Mouse (Mus musculus): Measurements from ENCODE around the gene Odf3l2.

Gene Odf3l2

DNA sequence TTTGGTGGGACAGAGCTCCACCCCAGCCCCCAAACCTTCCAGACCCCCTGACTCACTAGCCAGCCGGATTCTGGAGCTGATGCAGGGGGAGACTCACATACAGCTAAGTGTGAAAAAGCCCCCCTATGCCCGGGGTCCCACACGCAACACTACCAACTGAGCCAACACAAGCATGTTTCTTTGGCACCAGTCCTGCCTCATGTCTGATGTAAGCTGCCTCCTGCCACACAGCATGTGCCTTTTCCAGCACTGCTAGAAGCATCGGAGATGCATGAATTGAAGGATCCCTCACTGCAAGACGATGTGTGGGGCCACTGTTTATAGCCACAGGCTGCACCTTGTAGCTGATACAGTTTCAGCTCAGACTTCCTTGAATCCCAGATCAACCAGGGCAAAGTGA is 17.2 kb downstream of the Odf3l2 start:
- no peak for DNase-seq (ENCODE audit: low read depth)

DNA sequence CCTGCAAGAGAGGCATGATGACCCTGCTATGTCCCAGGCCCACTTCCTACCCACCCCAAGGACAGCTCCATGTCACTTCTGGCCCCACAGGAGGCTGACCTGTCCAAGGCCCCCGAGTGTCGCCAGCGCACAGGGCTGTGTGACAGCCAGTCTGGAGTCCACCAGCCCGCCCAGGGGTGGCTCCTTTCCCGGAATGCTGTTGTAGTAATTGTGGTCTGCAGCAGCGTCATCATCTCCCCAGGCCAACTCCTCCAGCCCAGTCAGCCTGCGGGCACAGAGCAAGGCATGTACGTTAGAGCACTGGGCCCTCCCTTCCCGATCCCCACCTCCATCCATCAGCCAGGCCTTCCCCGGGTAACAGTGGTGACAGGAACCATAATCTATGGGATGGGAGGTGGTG is 19.4 kb downstream of the Odf3l2 start:
- peak; percentile 90 for DNase-seq (ENCODE audit: low read depth)

DNA sequence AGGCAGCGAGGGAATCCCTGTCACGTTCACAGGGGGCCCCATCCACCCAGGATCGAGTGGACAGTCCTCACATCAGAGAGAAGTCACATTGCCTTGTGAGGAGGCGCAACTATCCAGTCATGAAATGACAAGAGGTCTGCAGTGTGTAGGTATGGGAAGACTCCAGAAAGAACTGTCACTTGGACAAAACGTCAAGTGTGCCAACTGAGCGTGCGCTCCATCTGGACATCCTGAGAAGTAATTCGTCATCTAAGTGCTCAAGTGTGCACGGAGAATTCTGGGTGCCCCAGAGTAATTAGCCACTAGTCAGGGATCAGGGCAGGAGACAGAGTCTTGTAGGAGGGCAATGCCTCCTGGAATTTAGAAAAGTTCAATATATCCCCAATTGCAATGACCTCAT is 20.1 kb downstream of the Odf3l2 start:
- DNase-seq (ENCODE audit: low read depth) = no peak

DNA sequence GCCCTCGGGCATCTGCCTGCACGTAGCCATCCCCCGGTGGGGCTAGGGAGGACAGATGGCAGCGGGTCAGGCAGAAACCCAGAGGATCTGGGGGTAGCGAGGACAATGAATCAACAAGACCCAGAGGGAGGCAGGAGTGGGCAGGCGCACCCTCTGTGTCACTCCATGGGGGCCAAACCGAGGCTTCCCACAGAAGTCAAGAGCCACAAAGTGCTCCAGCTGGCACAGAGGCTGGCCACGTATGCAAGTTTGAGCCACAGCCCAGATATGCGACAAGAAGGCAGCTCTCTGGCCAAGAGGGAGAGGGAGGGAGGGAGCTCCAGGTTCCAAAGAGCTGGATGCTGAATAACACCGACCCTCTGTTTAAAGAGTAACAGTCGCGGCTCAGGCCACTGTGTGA is 21.6 kb downstream of the Odf3l2 start:
- DNase-seq (ENCODE audit: low read depth) = peak; percentile 63

DNA sequence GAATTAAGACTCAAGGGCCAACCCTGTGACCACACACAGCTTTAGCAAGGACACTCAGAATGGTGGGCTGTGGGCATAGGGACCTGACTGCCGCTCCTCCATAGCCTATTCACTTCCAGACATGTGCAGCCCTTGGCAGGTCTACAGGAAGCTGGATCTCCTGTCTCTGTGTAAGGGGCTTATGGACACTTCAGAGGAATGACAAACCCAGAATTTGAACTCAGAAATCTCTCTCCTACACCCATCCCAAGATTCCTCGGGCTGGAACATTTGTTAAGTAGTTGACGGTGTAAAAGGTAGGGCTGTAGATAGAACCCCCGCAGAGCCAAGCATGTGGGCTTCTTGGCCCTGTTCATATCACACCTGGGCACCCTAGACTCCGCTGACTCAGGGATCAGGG is 29.2 kb downstream of the Odf3l2 start:
- DNase-seq (ENCODE audit: low read depth) = no peak

DNA sequence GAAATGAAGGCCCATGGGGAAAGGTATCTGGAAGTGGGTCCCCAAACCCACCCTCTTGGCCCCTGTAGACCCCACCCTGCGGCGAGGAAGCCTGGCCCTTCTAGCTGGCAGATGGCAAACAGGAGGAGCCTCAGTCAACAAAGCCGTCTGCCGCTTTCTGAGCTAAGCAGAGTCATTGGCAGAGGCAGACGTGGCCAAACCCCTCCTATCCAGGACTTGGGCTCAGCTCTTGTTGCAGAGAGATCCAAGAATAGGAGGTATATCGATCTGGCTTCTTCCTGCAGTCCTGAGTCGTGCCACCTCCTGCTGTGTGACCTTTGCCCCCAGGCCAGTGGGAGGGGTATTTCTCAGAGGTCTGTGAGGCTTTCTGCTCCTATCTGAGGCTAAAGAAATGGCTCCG is 29.7 kb downstream of the Odf3l2 start:
- DNase-seq (ENCODE audit: low read depth) = peak; percentile 60

DNA sequence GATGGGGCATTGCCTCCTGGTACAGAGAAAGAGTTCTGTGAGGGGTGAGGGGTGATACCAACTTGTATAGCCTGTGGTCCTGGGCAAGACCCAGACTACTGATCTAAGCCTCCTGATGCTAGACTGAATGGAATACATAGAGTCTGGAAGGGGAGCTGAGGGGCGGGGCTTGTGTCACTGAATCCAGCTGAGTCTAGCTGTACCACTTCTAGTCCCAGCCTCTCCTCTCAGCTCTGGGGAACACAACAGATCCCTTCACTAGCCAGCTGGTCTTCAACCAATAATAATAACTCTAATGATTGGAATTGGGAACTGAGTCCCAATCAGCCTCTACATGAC is 31.3 kb downstream of the Odf3l2 start:
- DNase-seq (ENCODE audit: low read depth) = no peak

DNA sequence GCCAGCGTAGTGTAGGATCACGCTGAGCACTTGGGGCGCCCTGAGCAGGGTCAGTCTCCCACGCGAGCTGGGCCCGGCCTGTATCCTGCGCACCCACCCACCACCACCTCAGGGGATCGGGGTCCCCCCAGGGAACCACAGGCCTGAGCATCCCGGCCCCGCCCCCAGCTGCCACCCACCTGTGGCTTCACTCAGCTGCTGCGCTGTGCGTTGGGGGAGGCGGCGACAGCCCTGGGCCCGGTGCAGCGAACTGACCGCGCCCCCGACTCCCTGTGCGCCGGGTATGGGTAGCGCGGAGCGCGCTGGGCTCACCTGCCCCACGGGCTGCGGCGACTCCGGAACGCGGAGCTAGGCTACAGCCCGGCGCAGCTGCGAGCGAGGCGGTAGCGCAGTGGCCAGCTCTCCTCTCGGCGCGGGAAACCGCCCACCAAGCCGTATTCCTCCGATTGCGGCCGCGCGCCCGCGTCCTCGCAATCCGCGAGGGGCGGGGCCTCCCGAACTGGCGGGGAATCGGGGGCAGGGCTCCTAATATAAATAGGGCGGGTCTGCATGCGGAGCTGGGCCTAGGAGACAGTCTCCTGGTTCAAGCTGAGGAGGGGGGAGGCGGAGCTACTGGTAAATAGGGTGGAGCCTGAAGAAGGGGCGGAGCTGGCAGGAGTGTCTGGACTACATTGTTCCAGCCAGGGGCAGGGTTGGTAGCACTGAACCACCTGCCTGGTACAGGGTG is 31.8 kb downstream of the Odf3l2 start, which contains the start of gene C2cd4c:
Gene C2cd4c (minus strand): TSS at position 448 of the 727 bp plus-strand sequence.
- no peak for DNase-seq (ENCODE audit: low read depth)

DNA sequence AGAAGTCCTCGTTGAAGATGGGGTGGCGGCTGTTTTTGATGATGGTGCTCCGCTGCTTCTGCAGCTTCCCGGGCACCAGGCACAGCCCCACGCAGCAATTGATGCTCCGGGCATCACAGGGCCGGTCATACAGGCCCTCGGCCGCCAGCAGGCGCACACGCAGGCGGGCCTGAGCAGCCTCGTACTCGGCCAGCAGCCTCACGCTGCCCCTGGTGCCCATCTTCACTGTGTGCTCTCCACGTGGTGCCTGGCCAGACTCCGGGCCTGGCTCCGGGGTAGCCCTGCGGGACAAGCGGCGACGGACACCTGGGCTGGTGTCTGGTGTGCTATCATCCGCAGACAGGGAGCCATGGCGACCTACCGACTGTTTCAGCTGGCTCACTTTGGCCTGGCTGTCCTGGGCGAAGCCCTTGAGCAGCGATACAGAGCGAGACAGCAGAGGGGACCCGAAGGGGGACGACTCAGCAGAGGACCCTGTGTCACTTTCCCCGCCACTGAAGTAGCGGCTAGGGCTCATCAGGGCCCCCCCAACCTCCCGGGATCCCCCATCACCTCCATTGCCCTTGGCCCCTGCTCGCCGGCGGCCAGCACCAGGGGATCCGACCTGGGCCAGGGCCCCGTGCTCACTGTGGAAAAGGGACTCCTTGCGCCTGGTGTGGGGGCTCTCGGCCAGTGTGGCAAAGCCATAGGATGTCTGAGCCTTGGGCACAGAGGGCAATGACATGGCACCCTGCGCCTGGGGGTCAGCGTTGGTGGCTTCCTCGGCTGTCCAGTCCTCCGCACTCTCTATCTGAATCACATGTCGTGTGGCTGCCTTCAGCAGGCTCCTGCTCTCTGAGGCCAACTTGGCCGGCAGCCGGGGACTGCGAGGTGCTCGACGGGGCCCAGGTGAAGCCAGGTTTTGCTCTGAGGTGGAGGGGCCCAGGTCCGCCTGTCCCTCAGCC is 33.1 kb downstream of the Odf3l2 start:
- DNase-seq (ENCODE audit: low read depth) = peak; percentile 41

DNA sequence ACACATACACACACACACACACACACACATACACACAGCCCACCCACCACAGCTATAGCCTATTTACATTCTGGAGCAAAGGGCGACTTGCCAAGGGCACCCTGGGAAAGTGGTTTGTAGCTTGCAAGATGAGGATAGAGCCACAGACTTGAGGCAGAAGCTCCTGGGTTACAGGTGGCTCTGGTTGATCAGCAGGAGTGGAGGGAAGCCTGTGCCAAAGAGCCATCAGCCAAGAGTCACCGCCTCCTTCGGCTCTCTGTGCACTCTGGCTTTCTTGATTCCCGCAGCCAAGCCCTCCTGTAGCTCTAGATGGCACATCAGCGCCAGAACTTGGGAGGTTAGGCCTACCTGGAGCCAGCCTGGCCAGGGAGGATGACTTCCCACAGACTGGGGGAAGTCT is 34.2 kb downstream of the Odf3l2 start:
- no peak for DNase-seq (ENCODE audit: low read depth)

DNA sequence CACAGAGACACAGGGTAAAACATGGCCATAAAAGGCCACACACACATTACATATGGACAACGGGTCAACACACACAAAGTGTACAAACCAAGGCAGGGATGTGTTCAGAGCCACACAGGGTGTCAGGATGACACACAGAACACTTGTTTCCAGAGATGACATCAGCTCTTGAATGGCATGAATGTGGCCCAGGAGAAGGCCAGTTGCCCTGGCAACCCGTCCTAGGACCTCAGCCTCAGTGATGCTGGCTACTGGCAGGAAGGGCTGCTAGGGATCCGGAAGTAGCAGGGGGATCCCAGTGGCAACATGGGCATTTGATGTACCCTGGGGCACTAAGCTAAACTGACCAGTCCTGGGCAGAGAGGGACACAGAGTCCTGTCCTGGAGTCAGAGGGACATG is 36.3 kb downstream of the Odf3l2 start:
- no peak for DNase-seq (ENCODE audit: low read depth)

DNA sequence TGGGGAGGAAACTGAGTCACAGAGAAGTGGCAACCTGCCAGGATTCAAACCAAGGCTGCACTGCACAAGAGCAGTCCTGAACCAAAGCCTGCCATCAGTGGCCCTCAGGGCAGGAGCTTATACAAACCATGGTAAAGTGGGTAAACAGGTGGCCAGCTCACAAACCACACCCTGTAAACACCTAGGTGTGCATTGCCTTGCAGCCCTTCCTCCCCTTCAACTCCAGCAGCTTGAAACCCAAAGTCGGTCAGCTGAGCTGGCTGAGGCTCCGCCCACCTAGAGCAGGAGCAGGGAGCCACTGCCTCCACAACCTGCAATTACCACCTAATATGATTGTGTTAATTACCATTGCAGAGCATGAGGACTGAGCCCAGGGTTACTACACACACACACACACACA is 37.6 kb downstream of the Odf3l2 start:
- DNase-seq (ENCODE audit: low read depth) = no peak

DNA sequence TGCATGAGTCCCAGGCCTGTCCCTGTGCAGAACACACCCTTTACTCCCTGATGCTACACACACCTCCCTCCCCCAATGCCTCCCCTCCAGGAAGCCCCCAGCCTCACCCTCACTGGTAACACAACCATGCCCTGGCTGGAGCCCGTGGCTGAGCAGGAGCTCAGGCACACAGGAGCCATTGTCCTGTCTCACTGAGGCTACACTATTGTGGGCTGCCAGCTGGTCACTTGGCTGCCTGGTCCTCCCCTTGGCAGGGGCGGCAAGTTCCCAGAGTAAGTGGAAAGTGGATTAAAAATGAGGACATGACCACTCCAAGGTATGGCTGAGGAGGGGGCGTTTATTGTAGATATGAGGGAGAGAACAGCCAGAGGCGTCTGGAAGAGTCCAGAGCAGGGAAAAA is 39.0 kb downstream of the Odf3l2 start:
- DNase-seq (ENCODE audit: low read depth) = no peak

DNA sequence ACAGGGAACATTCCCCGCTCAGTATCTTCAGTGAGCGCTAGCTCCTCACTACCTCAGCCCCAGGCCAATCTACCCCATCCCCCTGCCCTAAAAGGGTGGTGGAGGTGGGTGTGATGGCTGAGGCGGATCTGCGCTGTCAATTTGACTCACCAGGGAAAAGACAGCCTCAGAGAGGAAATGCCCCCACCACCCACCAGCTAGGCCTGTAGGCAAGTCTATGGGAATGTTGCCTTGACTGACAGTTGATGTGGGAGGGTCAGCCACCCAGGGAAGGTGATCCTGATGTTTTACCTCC is 47.7 kb downstream of the Odf3l2 start:
- no peak for DNase-seq (ENCODE audit: low read depth)

DNA sequence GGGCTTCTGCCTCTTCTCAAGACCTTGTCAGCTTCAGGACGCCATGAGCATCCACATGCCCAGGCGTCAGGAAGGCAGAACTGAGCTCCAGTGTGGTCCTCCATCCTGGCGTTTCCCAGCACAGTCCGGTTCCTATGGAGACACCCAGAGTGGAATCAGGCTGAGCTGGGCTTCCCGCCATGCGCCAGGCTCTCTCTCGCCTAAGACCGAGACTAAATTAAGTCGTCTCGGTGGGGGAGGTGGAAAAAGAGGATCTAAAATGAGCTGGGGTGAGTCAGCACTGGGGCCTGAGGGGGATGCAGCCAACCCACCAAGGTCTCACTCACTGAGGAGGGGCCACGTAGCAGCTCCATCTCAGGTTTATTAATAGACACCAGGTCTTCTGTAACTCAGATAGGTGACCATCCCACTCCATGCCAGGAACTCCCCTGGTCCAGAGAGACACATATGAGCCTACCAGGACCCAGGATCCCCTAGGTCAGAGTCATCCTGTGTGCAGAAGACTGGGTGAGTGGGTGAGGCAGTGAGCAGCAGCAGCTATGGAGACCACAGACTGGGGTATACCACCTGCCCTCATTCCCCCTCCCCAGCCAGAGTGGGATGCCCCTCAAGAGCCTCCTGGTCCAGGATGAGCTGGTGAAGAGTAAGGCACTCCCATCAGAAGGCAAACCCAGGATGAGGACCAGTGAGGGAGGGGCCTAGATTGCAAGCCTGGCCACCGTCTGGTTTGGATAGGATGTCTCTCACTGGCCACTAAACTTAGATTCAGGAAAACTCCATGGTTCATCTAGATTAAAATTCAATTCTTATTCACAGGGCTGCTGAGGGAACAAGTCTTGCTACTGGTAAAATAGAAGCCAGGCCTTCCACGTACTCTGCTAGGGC is 48.2 kb downstream of the Odf3l2 start:
- DNase-seq (ENCODE audit: low read depth) = peak; percentile 57

DNA sequence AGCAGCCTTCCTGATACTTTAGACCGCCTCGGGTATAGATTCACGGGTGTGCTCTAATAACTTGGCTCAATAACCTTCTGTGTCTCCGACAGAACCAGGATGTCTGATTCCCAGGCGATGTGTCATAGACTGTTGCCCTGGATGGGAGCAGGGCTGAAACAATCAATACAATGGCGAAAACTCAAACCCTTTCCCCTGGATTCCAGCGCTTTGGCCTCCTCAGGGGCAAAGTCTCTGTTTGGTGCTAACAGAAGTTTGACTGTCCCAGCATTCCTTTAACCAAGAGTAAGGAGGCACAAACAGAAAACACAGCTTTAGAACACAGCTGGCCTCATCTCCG is 50.0 kb downstream of the Odf3l2 start:
- DNase-seq (ENCODE audit: low read depth) = no peak

DNA sequence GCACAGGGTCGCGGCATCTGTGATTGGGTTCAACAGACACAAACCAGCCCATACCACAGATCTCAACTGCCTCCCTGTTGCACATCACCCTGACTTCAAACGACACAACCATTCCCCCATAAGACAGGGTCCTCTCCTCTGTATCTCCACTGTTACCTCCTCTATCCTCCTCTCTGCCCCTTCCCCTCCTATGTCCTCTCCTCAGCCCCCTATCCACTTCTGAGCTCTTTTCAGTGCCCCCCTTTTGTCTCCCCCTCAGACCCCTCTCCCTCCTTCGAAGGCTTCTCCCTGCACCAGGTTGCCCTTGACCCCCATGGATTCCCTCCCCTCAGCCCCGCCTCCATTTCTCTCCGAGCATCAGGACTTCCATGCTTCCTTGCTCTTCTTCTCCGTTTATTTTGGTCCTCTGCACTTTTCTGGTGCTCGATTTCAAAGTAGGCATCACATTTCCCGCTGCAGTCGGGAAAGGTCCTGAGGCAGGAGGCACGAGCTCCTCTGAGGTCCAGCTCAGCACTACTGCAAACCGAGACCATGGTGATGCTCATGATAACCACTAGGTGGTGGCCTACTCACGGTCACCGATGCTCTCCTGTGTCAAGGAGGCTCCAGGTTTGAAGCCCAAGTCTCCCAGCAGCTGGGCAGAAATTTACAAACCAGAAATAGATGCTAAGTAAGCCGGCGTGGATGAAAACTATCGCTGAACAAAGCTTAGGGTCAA is 50.5 kb downstream of the Odf3l2 start:
- peak; percentile 92 for DNase-seq (ENCODE audit: low read depth)

DNA sequence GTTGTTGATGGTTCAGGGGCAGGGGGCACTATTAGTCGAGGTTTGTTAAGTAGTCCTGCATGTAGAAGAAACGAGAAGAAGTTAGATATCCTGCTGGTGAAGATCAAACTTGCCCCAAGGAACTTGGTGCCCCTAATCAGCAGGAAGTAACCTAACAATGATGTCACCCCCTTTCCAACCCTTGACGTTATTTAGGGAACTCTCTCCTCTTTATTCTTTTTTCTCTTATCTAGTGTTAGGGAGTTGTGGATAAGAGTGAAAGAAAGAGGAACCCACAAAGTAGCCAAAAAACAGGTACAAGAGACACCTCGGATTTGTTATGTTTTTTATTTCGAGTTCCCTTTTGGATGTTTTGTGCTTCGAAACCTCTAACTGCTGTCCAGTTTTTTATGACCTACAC is 51.4 kb downstream of the Odf3l2 start:
- no peak for DNase-seq (ENCODE audit: low read depth)

DNA sequence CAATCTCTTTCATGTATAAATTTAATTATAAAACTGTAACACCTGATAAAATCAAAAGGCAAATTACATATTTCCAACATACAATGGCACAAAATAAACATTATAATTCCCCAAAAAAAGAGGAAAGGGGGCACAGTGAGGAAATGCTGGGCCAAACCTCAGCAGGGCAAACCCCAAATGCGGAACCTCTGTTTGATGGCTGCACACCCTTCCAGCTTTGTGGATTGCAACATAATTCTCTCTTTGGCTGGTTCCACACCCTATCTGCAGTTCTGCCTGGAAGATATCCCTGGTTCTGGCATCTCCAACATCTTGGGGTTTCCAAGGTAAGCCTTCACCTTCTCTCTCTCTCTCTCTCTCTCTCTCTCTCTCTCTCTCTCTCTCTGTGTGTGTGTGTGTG is 54.8 kb downstream of the Odf3l2 start:
- no peak for DNase-seq (ENCODE audit: low read depth)
